Mouse (Mus musculus): ENCODE results near the gene Gng5. TPM values are rescaled to one million over a fixed set of nuclear protein-coding genes. Genes with fewer than 3 reads are reported as not detected.
A peak's percentile ranks its signal among the peaks of the same experiment; 100 is the strongest.

Gng5 gene
- 100 to 1,000 TPM; 218 to 228 TPM for total RNA-seq (2021)
- long read RNA-seq, experiment 1, transcript Gng5-201 (3 exons, 593 nt), result major isoform, 242 of 244 reads
- long read RNA-seq, experiment 1, partial matches to known transcripts, result 1 of 244 reads
- long read RNA-seq, experiment 1, other reads (novel, unspliced or antisense), result 0 of 244 reads
- long read RNA-seq, experiment 2, transcript Gng5-201 (3 exons, 593 nt), result major isoform, 188 of 191 reads
- long read RNA-seq, experiment 2, partial matches to known transcripts, result 1 of 191 reads
- long read RNA-seq, experiment 2, other reads (novel, unspliced or antisense), result 1 of 191 reads

DNA sequence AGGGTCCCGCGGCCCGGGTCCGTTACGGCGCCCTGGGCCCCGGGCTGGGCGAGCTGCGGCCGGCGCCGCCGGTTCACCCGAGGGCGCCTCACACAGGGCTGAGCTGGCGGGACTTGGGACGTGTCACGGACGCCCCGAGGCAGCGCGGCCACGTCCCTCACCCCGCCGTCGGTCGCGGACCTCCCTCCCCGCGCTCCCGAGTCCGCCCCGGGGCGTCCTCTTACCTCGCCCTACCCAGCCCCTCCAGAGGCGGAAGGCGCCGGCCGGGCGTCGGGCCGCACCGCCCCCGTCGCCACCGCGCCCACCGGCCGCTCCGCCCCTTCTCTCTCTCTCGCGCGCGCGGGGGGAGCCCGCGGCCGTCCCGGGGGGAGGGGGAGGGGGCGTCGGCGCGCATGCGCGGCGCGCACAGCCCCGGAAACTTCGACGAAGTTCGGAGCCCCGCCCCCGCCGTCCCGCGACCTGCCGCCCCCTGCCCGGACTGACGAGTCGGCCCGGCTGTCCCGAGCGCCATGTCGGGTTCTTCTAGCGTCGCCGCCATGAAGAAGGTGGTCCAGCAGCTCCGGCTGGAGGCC is at the start of gene Gng5, which contains the start of gene Spata1:
Gene Gng5, plus strand, starts transcription at position 377 of the 572 bp plus-strand sequence.
Gene Spata1, minus strand, starts transcription at position 323 of the 572 bp plus-strand sequence.
- DNase-seq (ENCODE audit: low spot score in 2 of 2), result peak; percentile 84 to 86

DNA sequence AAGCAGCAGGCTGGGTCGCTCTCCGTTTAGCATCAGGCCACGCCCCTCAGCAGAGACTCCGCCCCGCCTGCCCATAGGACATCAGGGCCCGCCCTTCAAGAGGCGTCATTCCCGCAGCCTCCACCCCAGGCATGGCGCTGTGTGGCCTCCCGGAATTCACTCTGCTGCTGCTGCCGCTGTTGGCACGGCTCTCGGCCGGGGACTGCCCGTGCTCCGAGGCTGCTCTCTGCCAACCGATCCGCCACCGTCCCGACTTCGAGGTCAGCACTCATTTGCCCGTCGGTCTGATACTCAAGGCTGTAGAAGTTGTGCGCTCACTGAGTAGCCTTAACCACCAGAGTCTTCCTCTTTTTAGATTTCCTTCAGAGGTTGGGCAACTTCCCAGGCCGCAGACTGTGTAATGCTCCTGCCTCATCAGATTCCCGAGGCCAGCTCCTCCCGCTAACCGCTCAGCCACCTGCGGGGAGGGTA is 49.2 kb upstream of the Gng5 start:
- DNase-seq (ENCODE audit: low spot score in 2 of 2), result peak; percentile 80 to 89

DNA sequence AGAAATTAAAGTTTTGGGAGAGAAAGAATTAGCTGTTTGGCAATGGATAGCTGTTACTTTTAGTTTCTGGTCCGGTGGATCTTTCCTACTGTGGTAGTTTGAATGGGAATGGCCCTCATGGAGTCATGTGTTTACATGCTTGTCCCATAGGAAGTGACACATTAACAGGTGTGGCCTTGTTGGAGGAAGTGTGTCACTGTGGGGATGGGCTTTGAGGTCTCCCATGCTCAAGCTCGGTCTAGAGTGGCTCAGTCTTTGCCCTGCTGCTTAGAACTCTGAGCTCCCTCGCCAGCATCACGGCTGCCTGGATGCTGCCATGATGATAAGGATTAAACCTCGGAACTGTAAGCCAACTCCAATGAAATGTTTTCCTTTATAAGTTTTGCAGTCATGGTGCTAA is 48.2 kb upstream of the Gng5 start:
- no peak for DNase-seq (ENCODE audit: low spot score in 2 of 2)

DNA sequence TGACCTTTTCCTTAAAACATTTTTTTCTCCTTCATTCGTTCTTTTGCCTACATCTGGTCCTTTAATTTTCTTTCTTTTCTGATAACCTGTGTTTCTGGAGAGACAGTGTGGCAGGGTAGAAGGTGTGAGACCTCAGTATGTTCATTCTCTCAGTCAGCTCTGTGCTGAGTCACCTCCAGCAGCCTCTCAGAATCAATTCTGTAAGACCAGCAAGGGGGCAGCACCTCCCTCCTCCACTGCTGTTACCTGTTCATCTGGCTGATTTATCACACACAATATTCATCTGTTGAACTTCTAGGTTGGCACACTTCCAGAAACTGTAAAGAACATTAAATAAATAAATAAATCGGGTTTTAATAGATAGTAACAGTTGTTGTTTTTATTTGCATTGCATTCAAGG is 36.7 kb upstream of the Gng5 start:
- no peak for DNase-seq (ENCODE audit: low spot score in 2 of 2)

DNA sequence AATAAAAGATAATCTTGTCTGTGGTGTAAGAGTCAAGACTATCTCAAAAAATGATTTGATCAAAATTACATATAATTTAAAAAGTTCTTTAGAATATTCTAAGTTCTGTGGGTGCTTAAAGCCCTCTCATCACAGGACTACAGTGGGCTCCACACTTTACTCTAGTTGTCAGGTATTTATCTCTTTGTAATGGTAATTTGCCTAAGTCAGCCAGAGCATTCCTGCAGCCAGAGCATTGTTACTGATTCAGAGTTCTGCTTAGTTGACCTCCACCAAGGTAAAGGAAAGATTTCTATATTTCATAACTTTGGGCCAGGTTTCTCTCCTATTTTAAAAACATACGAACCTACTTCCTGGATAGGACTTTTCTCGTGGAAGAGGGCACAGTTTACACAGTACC is 30.4 kb upstream of the Gng5 start:
- DNase-seq (ENCODE audit: low spot score in 2 of 2), result no peak

DNA sequence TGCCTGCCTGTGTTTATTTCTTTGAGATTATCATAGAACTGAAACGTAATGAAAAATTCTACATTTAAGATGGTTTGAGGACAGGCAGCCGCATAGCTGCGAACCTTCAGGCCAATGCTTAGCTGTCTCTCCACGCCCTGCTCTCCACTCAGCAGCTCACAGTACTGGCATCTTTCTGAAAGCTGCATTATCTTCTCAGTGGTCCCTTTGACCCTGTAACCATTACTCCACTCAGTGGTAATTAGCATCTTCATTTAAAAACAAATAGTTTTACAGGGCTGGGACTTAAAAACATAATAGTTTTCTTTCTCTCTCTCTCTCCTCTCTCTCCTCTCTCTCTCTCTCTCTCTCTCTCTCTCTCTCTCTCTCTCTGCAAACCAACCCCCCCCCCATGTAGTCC is 26.9 kb upstream of the Gng5 start:
- DNase-seq (ENCODE audit: low spot score in 2 of 2), result no peak

DNA sequence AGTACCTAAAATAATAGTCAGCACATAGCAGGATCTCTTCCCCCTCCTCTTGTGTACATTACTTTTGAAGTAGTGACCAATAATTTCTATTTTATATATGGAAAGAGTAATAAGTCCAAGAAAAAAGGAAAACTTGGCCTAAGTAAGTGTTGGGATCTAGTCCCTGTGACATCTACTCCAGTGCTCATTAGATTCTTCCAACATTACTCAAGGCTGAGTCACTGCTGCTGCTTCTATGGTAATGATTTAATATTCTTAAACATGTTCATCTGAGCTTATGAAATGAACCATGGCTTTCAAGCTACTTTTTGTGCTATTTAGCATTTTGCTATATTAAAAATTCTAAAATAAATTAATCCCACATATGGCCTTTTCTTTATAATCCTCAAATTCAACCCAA is 25.9 kb upstream of the Gng5 start:
- no peak for DNase-seq (ENCODE audit: low spot score in 2 of 2)

DNA sequence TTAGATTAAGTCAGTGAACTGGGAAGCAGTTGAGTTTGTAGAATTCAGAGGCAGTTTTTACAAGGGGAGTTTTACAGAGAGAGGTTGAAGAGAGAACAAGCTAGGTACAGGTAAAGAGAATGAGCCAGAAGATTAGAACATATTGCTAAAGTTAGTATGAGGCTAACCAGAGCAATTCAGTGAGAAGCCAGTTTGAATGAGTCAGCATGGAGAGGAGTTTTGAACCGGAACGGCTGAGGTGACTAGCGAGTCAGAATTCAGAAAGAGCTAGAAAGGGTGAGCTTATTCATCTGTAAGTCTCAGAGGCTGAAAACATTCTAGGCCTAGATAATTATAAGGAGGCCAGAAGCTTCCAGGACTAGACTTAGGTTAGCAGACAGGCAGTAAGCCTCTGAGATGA is 25.2 kb upstream of the Gng5 start:
- DNase-seq (ENCODE audit: low spot score in 2 of 2), result no peak

DNA sequence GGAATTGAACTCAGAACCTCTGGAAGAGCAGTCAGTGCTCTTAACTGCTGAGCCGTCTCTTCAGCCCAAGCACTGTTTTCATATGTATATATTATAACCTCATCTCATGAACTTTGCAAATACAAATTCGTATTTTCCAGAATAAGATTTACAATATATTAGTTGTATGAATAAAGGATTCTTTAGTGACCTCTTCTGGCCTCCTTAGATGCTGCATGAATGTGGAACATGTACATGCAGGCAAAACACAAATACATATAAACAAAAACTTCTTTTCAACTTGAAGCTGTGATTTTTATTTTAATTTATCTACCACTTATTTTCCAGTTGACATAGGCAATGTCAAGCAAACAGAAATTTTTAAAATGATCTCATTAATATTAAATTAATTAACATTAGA is 17.6 kb upstream of the Gng5 start:
- DNase-seq (ENCODE audit: low spot score in 2 of 2), result no peak

DNA sequence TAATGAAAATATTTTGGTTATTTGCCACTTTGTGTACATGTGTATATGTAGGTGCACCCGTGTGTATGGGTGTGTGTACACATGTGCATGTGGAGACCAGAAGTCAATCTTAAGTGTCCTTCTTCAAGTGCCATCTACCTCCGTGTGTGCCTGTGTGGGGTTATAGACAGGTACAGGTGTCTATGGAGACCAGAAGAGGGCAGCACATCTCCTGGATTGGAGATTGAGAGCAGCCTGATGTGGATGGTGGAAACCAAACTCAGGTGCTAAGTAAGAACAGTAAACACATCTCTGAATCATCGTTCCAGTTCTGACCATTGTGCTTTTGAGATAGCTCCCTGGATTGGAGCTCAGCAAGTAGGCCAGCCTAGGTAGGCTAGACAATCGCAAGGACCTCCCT is 13.1 kb upstream of the Gng5 start:
- no peak for DNase-seq (ENCODE audit: low spot score in 2 of 2)

DNA sequence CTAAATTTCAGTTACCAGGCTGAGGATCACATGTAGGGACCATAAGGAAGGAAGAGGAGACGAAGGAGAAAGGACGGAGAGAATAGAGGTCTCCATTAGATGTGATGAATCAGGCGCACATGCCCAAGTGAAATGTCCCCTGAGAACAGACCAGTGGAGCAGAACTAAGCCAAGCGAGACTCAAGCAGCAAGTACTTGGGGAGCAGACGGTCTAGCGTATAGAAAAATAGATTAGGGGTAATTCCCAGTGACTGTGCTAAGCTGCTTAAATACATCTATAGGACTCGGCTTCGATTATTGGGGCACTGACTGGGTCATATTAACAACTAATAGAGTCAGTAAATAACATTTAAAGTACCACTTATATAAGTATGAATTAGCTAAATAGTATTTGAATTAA is 4.7 kb upstream of the Gng5 start:
- DNase-seq (ENCODE audit: low spot score in 2 of 2), result no peak

DNA sequence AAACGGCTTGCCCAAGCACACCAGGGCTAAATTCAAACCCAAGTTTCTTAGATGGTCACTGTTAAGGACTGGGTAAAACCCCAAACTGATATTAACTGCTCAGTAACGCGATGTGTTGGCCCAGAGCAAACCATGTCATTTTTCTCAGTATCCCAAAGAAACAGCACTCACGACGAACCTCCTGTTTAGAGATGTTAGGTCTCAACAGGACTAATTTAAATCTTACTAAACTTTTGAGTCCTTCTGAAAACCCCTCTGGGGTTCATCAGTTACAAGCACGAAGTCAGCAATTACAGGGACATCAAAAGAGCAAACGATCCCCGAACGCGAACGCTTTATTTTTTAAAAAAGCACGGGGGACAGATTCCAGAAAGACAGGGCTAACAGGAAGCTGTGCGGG is 618 bp upstream of the Gng5 start:
- no peak for DNase-seq (ENCODE audit: low spot score in 2 of 2)

DNA sequence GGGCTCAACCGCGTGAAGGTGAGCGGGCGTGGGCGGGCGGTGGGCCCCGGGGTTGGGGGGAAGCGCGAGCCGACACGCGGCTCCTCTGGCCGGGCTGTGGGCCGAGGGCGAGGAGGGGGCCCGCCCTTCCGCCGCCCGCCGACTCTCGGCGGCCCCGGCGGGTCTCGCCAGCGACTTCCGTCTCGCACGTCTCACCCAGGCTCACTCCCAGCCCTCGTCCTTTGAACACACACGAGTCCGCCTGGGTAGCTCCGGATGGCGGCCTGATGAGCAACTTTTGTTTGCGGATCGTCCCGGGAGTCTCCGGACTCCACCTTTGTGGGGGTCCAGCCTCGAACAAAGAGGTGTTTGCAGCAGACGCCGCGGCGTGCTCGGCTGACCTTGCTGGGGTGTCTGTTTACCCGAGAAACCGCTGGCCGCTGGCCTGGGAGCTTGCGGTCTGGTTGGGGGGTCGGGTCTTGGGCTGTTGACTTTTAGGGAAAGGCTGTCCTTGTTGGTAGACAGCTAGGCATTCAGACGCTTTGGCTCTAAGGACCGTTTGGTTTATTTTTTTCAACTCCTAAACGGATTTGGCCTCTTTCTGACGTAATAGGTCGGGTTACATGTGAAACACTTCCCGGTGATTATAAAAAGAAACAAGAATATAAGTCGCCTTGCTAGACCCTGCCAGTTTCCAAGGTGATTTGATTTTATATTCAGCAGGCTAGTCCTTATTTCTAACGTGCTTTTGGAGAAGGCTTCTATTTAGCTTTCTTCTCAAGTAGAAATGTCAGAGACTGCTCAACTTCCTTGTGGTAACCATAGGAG is 599 bp downstream of the Gng5 start:
- peak in 1 of 2 experiments; percentile 25 for DNase-seq (ENCODE audit: low spot score in 2 of 2)

DNA sequence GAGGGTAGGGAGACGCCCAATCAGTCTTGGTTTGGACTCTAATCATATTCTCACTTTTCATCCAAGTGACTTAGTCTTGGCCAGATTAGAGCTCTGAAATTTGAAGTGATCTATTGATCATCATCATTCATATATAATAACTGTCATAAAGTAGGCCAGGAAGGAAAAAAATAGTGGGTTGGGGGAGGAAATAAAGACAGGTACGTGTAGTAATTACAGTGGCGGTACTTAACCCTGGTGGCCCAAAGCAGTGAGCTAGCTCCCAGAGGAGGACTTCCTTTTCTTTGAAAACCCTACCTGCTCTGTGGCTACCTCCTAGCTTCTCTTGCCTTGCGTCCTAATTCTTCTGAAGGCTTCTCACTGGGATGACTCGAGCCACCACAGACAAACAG is 1.2 kb downstream of the Gng5 start:
- DNase-seq (ENCODE audit: low spot score in 2 of 2), result no peak

DNA sequence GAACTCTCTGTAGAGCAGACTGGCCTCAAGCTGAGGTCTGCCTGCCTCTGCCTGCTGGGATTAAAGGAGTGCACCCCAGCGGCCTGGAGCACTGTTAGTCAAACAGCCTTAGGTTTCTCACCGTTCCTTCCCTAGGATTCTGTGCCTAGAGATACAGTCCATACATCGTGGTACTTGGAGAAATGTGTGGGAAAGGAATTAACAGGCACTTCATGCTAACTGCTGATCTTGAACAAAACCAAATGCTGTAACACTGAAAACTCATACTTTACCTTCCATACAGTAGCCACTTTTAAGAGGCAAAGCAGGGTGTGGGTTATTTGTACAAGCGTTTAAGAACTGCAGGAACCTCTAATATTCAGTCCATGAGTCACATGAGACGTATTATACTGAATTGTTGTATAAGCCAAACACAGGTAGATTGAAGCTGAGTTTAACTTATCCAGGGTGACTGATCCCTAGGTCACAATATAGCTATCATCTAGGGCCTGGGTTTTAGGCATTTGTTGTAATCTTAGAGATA is 2.1 kb downstream of the Gng5 start:
- DNase-seq (ENCODE audit: low spot score in 2 of 2), result no peak

DNA sequence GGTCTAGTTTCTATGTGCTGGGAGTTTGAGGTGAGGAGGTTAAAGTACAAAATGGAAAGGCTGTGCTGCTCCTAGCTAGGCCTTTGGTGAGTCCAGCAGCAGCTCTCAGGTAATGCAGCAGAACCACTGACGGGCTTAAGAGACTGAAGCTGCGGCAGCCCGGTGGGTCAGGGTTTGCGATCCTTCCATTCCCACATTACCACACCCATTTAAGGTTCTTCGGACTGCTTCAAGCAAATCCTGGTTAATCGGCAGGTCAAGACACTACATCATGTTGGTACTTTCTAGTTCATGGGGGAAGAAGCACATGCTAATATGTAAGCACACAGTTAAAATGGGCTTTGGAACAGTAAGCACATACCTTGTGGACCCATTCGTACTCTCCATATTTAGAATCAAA is 7.1 kb downstream of the Gng5 start:
- DNase-seq (ENCODE audit: low spot score in 2 of 2), result no peak

DNA sequence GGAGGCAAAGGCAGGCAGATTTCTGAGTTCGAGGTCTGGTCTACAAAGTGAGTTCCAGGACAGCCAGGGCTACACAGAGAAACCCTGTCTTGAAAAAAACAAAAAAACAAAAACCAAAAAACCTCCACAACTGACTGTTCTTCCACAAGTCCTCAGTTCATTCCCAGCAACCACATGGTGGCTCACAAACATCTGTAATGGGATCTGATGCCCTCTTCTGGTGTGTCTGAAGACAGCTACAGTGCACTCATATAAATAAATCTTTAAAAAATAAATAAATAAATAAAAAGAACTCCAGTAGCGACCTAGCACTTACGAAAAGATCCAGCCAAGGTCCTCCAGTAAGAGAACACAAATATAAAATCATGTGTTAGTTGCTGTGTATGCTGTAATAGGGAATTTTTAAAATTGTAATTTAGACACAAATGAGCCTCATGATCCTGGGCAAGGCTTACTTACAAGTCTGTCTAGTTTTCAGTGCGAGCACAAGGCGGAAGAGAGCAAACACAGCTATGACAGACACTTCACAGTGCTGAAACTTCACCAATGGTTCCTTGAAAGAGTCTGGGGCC is 20.7 kb downstream of the Gng5 start:
- no peak for DNase-seq (ENCODE audit: low spot score in 2 of 2)

DNA sequence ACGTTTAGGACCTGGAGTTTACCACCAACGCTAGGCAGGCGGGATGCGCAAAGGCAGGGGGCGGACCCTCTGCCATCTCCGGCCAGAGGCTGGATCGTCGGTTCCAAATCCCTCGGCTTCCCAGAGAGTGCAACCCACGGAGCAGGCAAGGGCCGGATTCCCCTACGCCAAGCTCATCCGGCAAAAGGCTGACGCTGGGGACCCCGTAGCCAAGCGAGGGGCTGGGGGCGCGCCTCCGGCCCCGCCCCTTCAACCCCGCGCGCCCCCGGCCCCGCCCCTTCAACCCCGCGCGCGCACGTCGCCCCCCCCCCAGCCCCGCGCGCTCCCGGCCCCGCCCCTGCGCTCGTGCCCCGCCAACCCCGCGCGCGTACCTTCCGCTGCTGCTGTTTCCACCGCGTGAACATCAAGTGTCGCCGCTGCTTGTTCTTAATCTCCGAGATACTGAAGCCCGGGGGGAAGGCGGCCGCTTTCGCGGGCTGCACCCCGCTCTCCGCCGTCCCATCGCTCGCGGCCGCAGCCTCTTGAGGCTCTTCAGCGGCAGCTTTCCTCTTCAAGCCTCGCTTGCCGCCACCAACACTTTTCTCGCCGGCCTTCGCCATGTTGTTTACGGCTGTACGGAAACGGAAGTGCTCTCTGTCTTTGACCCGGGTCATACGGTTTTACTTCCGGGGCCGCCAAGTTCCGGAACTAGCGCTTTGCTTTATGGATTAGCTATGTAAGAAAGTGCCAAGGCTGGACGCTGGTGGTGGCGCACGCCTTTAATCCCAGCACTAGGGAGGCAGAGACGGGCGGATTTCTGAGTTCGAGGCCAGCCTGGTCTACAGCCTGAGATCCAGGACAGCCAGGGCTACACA is 21.4 kb downstream of the Gng5 start, which contains the start of gene Rpf1:
Gene Rpf1, minus strand, starts transcription at position 632 of the 854 bp plus-strand sequence.
- DNase-seq (ENCODE audit: low spot score in 2 of 2), result peak; percentile 72 to 77

DNA sequence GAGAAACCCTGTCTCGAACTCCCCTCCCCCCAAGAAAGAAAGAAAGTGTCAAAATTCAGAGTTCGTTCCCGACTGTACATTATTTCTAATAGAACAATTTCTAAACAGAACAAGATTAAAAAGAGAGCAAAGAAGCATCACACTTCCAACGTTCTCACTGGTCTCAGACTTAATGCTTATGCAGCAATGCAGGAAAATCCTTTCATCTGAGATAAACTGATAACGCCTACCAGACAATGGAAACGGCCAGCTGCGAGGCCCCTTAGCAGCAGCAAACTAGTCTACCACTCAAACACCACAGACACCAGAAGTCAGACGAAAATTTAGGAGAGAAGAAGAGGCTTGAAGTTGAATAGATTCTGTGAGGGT is 22.0 kb downstream of the Gng5 start:
- no peak for DNase-seq (ENCODE audit: low spot score in 2 of 2)

DNA sequence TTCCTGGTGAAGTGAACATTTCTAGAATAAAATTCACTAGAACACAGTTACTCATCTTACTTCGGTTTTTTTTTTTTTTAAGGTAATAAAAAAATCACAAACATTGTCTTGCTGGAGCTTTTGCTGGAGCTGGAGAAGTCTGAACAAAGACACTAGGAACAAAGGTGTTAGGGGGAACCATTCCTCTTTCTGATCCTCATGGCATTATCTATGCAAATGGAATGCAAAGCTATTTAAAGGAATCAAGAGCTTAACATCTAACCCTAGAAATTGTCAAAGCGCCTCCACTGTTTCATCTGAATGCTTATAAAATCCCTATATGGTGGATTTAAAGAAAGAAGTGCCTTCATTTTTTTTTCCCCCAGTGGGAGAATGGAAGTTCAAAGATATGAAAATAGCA is 28.7 kb downstream of the Gng5 start:
- DNase-seq (ENCODE audit: low spot score in 2 of 2), result no peak

DNA sequence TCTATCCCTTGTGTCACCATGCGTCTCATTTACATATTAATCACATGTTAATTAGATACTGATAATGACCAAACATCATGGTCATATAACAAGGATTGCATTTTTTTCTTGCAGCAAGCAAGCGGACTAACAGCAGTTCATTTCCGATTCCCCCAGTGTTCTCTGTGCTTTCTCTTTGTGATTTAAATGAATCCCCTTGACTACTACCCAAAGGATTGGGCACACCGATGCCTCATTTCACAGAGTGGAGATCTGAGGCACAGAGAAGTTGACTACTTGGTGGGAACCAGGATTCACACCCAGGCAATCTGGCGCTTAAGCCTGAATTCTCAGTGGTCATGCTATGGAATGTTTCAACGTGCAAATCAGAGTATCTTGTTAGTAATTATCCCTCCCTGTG is 35.4 kb downstream of the Gng5 start:
- DNase-seq (ENCODE audit: low spot score in 2 of 2), result no peak

Measured in adrenal gland, postnatal 4 days (tissue).